Mouse (Mus musculus) midbrain, postnatal 0 days (tissue): Measurements from ENCODE around the gene Kcnh7. TPM values are rescaled to one million over a fixed set of nuclear protein-coding genes. Genes with fewer than 3 reads are reported as not detected.

Experiments used
- ATAC-seq: fragments of 200-750 bp; cut with Nextera tagmentation; 2 replicates; pipeline ENCODE4 v1.8.0; 2017; ENCODE audit warnings: moderate number of reproducible peaks, mild to moderate bottlenecking, moderate TSS enrichment, moderate library complexity; ENCODE audit not compliant: low FRiP score
- DNase-seq: peaks from one replicate; pipeline ENCODE4 v3.0.0-alpha.2; 2015; ENCODE audit warnings: low spot score
- H3K27ac ChIP-seq: fragments of 300-500 bp; sonication (generic); 2 replicates; pipeline ENCODE4 v1.5.1; 2014; ENCODE audit warnings: low read depth, mild to moderate bottlenecking, low read length, mixed read lengths
- H3K27me3 ChIP-seq: fragments of 300-500 bp; sonication (generic); 2 replicates; pipeline ENCODE4 v1.6.1; 2014; ENCODE audit warnings: low read length, control low read depth, mixed read lengths; ENCODE audit not compliant: insufficient read depth
- H3K36me3 ChIP-seq: fragments of 300-500 bp; sonication (generic); 2 replicates; pipeline ENCODE4 v1.6.1; 2014; ENCODE audit warnings: low read length, control low read depth, mixed read lengths; ENCODE audit not compliant: insufficient read depth
- H3K4me1 ChIP-seq: fragments of 300-500 bp; sonication (generic); 2 replicates; pipeline ENCODE4 v1.6.1; 2014; ENCODE audit warnings: mild to moderate bottlenecking, control low read depth, antibody characterized with exemption, low read length, mixed read lengths; ENCODE audit not compliant: insufficient read depth
- H3K4me2 ChIP-seq: fragments of 300-500 bp; sonication (generic); 2 replicates; pipeline ENCODE4 v1.6.1; 2014; ENCODE audit warnings: low read depth, mild to moderate bottlenecking, low read length, mixed read lengths; ENCODE audit not compliant: poor library complexity, severe bottlenecking
- H3K4me3 ChIP-seq: fragments of 300-500 bp; sonication (generic); 2 replicates; pipeline ENCODE4 v1.5.1; 2014; ENCODE audit warnings: low read depth, mild to moderate bottlenecking, low read length, moderate library complexity
- H3K9ac ChIP-seq: fragments of 300-500 bp; sonication (generic); replicated peaks from 2 replicates; pipeline ENCODE4 v1.6.1; 2014; ENCODE audit warnings: mild to moderate bottlenecking, low read length, moderate library complexity, mixed read lengths; ENCODE audit not compliant: poor library complexity, severe bottlenecking
- H3K9me3 ChIP-seq: fragments of 300-500 bp; sonication (generic); 2 replicates; pipeline ENCODE4 v1.6.1; 2016; ENCODE audit warnings: low read length, control low read depth
- CTCF ChIP-seq: IDR thresholded peaks from 2 replicates; pipeline ENCODE4 v1.5.1; 2016; ENCODE audit warnings: antibody characterized with exemption, mild to moderate bottlenecking
- WGBS: fragments of 180-500 bp; shearing (Covaris S2); extraction: QIAGEN DNeasy Blood & Tissue Kit; methylation state at CpG from one replicate; pipeline ENCODE4 v1.1.7; 2014; 5-methylcytosine and 5-hydroxymethylcytosine counted together
- polyA plus RNA-seq: library from polyadenylated mRNA; unstranded; fragments of >200 nt; fragmentation: Nextera tagmentation; extraction: Ambion mirVana; gene quantifications from 2 replicates; pipeline ENCODE4 v1.2.1, GENCODE M21; 2015
- total RNA-seq: library from RNA; depleted of rRNA; stranded (reverse); fragments of >200 nt; gene quantifications from 2 replicates; pipeline ENCODE4 v1.2.3, GENCODE M21; 2014

Kcnh7 gene
- total and polyA plus RNA-seq, 2 experiments from 2014 or later, result 8.6 to 10.5 TPM

DNA sequence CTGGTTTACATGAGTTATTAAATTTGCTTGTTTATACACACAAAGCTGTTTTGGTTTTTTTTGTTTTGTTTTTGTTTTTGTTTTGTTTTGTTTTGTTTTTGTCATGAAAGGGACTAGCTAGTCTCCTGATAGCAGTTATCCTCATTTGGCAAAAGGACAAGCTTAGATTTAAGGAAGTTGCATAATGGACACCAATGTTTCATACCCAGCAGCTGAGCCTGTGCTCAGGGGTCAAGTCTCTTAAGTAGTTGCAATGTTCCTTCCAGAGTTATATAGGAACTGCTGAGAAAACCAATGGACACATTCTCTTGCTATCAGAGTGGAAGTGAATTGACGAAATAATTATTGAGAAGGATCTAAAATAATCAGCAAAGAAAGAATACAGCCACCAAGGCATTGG, 528.0 kb downstream of the Kcnh7 start:
- 88% methylated on average over 1 of the region's 1 CpGs for WGBS
- H3K27me3 ChIP-seq, result no peaks in the 10 kb centered on the region
- no peak overlapping the region for H3K4me3 ChIP-seq
- H3K4me2 ChIP-seq, result no peak overlapping the region
- no peak for TF ChIP-seq CTCF
- no peak for DNase-seq
- H3K9ac ChIP-seq, result no peak overlapping the region
- no peaks in the 10 kb centered on the region for H3K4me1 ChIP-seq
- no peak overlapping the region for H3K27ac ChIP-seq
- no peak for ATAC-seq
- no peaks in the 10 kb centered on the region for H3K36me3 ChIP-seq
- H3K9me3 ChIP-seq, result no peaks in the 10 kb centered on the region

DNA sequence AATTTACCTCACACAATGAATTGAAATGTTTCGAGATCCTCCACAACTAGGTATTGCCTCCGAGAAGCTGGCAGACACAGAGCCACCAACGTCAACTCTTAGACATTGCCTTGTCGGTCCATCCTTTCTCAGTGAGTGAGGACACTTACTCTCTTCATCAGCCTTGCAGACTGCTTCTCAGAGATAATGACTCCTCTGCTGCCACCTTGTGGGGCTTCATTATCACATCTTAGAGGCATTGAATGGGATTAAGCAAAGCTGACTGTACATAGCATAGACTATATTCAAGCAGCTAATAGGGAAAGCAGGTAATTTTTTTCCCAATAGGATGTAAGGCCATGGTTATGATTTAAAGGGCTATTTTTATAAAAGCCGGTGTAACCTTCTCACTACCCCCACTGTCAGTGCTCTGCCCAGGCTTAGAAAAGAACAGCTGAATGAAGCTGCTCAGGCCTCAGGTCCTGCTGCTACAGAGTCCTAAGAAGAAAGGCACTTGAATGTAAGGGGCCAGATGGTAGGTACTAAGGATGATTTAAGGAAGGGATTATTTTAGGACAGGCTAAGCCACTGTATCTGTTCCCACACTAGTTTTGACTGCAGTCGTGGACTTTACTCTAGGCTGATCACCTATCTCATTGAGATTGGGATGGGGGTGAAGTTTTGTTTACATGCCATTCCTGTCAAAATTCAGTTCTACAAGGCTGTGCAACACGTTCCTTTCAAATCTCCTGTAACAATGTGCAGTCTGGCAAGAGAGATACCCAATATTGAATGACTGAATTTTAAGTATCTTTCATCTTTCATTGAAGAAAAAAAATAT, 529.4 kb downstream of the Kcnh7 start:
- no peaks in the 10 kb centered on the region for H3K4me1 ChIP-seq
- no peaks in the 10 kb centered on the region for H3K9me3 ChIP-seq
- TF ChIP-seq CTCF, result peak; percentile 84
- H3K36me3 ChIP-seq, result no peaks in the 10 kb centered on the region
- H3K9ac ChIP-seq, result no peak overlapping the region
- DNase-seq, result peak; percentile 87
- H3K4me2 ChIP-seq, result no peak overlapping the region
- peak; percentile 77 for ATAC-seq
- no peak overlapping the region for H3K4me3 ChIP-seq
- 46% methylated on average over 7 of the region's 7 CpGs for WGBS
- H3K27ac ChIP-seq, result no peak overlapping the region
- H3K27me3 ChIP-seq, result no peaks in the 10 kb centered on the region

GRCm38 (mm10) chr2:62652466-62652865, 531.6 kb downstream of the Kcnh7 start:
- no peak for TF ChIP-seq CTCF
- WGBS, result 87% methylated on average over 4 of the region's 4 CpGs
- DNase-seq, result no peak
- Histone ChIP-seq H3K4me3 (no peak overlapping the region), H3K9me3 (no peaks in the 10 kb centered on the region), H3K27me3 (no peaks in the 10 kb centered on the region), H3K4me1 (no peaks in the 10 kb centered on the region), H3K36me3 (no peaks in the 10 kb centered on the region), H3K27ac (no peak overlapping the region), H3K4me2 (no peak overlapping the region), H3K9ac (no peak overlapping the region)
- no peak for ATAC-seq

GRCm38 (mm10) chr2:62651890-62652289, 532.2 kb downstream of the Kcnh7 start:
- no peaks in the 10 kb centered on the region for H3K4me1 ChIP-seq
- TF ChIP-seq CTCF, result no peak
- H3K9me3 ChIP-seq, result no peaks in the 10 kb centered on the region
- 81% methylated on average over 4 of the region's 4 CpGs for WGBS
- ATAC-seq, result no peak
- no peaks in the 10 kb centered on the region for H3K27me3 ChIP-seq
- no peaks in the 10 kb centered on the region for H3K36me3 ChIP-seq
- H3K27ac ChIP-seq, result no peak overlapping the region
- H3K9ac ChIP-seq, result no peak overlapping the region
- DNase-seq, result no peak
- no peak overlapping the region for H3K4me3 ChIP-seq
- no peak overlapping the region for H3K4me2 ChIP-seq

- peak; percentile 33 for DNase-seq
- Histone ChIP-seq H3K9ac (0 out of 2 replicates have a peak overlapping the region, but pooled peaks have one; percentile 8), H3K4me2 (peak overlapping the region; percentile 88), H3K27me3 (no peaks in the 10 kb centered on the region), H3K4me1 (peaks cover 3% of the 10 kb centered on the region; the same call in 1 of the 2 replicates), H3K27ac (no peak overlapping the region), H3K36me3 (no peaks in the 10 kb centered on the region), H3K4me3 (peak overlapping the region; percentile 49), H3K9me3 (no peaks in the 10 kb centered on the region)
- ATAC-seq, result no peak; the same call in 1 of the 2 replicates
- 17% methylated on average over 6 of the region's 6 CpGs for WGBS
- no peak for TF ChIP-seq CTCF
Observed at GRCm38 (mm10) chr2:62646671-62647289, 537.3 kb downstream of the Kcnh7 start.

DNA sequence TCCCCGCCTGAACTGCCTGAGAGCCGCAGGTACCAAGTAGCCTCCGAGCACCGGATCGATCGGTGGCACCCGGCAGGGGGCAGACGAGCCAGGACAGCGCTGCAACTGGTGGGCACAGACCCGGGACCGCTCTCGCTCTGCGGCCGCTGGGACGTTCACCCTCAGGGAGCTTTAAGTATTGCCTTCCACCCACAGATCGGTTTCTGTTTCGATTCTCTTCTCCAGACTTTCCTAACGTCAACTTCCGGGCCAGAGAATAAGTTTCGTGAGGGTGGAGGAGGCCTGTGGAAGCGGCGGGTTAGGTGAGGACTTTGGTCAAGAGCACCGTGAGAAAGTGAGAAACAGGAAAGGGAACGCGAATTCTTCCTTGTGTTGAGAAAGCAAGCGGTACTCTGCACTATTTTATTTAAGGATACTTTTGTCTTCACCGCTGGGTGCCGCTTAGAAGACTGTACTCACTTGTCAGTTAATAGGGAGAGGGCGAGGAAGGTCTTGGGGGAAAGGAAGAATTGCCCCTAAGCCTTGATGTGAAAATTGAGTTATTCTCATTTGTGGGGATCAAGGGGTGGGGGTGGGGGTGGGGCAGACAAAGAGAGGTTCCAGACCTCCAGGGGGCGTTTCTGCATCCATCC, 538.0 kb downstream of the Kcnh7 start, which contains the start of gene Ifih1:
TSS of gene Ifih1 (minus strand) at position 242 of the 632 bp plus-strand sequence.
- peak; percentile 62 for TF ChIP-seq CTCF
- Histone ChIP-seq H3K27me3 (no peaks in the 10 kb centered on the region), H3K4me1 (peaks cover 3% of the 10 kb centered on the region; the same call in 1 of the 2 replicates), H3K27ac (0 out of 2 replicates have a peak within 1 kb of the TSS, but pooled peaks have one; percentile 47), H3K4me3 (peak within 1 kb of the TSS; percentile 49), H3K4me2 (peak within 1 kb of the TSS; percentile 88), H3K9me3 (no peaks in the 10 kb centered on the region), H3K36me3 (no peaks in the 10 kb centered on the region), H3K9ac (peak within 1 kb of the TSS; percentile 30)
- under 1% methylated on average over 30 of the region's 30 CpGs for WGBS
- ATAC-seq, result peak; percentile 78
- peak; percentile 57 for DNase-seq
